Mouse (Mus musculus) heart, postnatal 25 days (tissue): ENCODE results near the gene Has1. TPM values are rescaled to one million over a fixed set of nuclear protein-coding genes. Genes with fewer than 3 reads are reported as not detected.
"Not testable (repeated sequence)": the region's sequence is repeated elsewhere in the genome, so short reads cannot be mapped to it uniquely, and the experiment has no call there.

Experiments
- DNase-seq: peaks from one replicate; pipeline ENCODE4 v3.0.0; 2022; ENCODE audit warnings: low spot score
- intact Hi-C: fragments of 180-260 bp; cut with DNase I; formaldehyde crosslinking; loops from one replicate; pipeline ENCODE4 v1.15.1; 2025
- total RNA-seq, 2 experiments: library from RNA; stranded (reverse); gene quantifications; 2 replicates each; pipeline ENCODE4 v1.2.3; 2021

Gene Has1
- total RNA-seq, 2 experiments from 2014 or later = 0.45 to 0.55 TPM

DNA sequence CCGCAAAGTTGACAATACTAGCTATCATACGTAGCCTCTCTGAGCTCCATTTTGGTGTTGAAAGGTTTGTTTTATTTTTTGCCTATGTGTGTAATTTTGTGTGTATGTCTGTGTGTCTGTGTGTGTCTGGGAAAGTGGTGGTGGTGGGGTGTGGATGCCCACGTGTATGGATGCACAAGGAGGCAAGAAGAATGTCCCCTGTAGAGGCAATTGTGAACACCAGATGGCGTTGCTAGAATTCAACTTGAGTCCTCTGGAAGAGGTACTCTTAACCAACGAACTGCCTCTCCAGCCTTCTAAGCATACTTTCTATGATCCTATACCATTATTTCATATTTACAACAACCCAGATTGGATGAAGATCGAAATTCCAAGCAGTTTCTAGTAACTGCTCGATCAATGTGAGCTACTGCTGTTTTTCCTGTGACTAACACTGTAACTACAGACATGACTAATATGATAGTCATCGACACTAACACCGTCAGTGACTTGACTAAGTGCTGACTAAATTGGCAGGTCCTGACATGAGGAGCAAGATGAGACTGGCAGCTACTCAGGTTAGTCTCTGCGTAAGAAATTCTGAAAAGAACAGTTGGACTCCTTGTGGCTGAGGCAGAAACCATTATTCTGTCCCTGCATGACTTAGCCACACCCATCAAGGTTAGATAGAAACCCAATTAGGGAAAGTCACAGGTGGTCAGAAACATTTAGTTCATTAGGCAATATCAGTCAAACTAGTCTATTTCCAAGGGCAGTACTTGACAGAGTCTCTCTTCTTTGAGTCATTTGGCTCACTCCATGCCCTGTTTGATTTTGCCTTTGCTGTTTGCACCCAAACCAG lies 9.6 kb downstream of the Has1 start:
- no peak for DNase-seq
- intact Hi-C loops = no loop called here

DNA sequence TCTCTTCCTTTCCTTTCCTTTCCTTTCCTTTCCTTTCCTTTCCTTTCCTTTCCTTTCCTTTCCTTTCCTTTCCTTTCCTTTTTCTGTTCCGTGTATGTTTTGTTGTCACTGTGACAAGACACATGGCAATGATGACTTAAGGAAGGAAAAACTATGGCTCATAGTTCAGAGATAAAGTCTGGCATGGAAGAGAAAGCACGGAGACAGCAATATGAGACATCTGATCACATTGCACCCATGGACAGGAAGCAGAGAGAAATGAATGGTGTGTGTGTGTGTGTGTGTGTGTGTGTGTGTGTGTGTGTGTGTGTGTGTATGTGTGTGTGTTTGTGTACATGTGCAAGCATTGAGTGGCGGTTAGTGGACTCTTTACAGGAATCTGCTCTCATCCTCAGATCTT lies 10.4 kb downstream of the Has1 start:
- intact Hi-C loops, DNase-seq: not testable (repeated sequence)

GRCm38 (mm10) chr17:17843534-17844261 lies 11.3 kb downstream of the Has1 start:
- DNase-seq = no peak
- intact Hi-C loops = no loop called here

DNA sequence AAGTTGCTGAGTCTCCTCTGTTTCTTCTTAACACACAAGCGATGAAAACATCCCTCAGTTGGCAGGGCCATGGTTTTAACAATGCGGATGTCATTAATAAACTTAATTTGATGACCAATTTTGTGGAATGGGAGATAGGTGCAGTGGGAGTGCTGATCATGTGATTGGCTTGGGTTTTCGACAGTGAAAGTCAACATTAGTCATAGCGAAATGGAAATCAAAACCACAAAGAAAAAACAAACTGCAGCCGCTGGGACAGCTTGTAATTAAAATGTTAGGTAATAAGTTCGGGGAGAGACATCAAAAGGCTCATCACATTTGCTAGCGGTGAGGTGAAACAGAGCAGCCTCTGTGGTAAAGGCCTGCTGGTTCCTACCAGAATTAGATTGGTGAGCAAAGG lies 14.2 kb downstream of the Has1 start:
- DNase-seq = no peak
- intact Hi-C loops = loop anchor here (2.0 kb wide), 1 partner anchor 14 kb away; the partner anchor contains the start of gene Spaca6

GRCm38 (mm10) chr17:17839276-17839675 lies 15.7 kb downstream of the Has1 start:
- DNase-seq = no peak

GRCm38 (mm10) chr17:17837919-17838701 lies 16.9 kb downstream of the Has1 start:
- intact Hi-C loops = loop anchor here (5.0 to 10.0 kb wide), 4 partner anchors 51 to 463 kb away; partner anchors contain the start of gene Riok2
- DNase-seq = peak; percentile 98

More at GRCm38 (mm10) chr17:17839276-17839675, 15.7 kb downstream of the Has1 start:
- intact Hi-C loops = loop anchor here (5.0 to 10.0 kb wide), 4 partner anchors 52 to 464 kb away; partner anchors contain the start of gene Riok2

GRCm38 (mm10) chr17:17837426-17837825 lies 17.6 kb downstream of the Has1 start:
- no peak for DNase-seq
- intact Hi-C loops = loop anchor here (5.0 to 10.0 kb wide), 4 partner anchors 50 to 463 kb away; partner anchors contain the start of gene Riok2

- intact Hi-C loops = loop anchor here (5.0 to 10.0 kb wide), 4 partner anchors 49 to 461 kb away; partner anchors contain the start of gene Riok2
- DNase-seq = no peak
These were observed 18.9 kb downstream of the Has1 start for GRCm38 (mm10) chr17:17836101-17836500.

DNA sequence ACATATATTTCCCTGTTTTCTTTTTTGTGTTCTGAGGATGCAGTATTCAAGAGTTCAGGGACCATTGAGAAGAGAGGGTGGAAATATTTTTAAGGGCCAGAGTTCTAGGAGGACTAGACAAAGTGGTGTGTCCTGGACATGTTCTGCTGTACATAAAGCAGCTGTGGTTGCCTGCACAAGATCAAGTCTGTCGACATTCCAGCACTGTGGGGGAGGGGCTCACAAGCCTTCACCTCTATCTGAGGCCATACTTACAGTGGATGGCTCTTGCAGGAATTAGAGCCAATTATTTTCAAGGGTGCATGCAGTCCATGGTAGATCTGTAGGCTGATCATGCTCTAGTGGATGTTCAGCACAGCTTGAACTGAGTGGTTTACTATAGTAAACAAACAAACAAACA lies 20.1 kb downstream of the Has1 start:
- DNase-seq = no peak
- intact Hi-C loops = loop anchor here (5.0 to 10.0 kb wide), 4 partner anchors 48 to 460 kb away; partner anchors contain the start of gene Riok2

- intact Hi-C loops = loop anchor here (10.0 kb wide), 1 partner anchor 456 kb away; the partner anchor contains the start of gene Riok2
- no peak for DNase-seq
These were observed 24.3 kb downstream of the Has1 start for GRCm38 (mm10) chr17:17830731-17831130.

DNA sequence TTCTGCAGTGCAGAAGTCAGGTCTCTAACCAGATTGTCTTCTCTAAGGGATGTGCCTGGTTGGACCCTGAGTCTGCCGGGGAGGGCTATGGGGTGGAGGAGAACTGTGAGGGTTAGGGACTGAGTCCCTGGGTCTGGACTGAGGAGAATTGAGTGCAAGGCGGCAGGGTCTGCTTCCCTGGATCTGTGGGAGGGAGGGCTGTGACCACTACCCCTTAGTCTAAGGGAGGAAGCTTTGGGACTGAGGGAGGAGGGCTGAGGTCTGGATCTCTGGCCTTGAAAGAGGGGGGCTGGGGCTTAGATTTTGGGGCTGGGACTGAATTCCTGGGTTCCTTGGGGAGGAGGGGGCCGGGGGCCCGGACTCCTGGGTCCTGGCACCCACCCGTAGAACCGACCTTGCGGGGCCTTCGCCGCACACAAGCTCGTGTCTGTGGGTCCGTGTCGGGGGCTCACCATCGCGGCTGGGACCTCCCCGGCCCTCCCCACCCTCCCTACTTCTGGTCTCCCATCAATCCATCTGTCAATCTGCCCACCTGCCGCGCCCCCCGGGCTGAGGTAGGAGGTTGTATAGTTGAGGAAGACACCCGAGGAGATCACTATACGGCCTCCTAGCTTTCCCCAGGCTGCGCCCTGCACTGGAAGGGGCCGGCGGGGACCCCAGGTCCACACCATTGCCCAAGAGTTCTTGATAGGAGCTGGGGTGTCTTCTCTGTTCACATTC lies 25.0 kb downstream of the Has1 start:
- intact Hi-C loops = loop anchor here (10.0 kb wide), 2 partner anchors 205 to 455 kb away; partner anchors contain the start of genes Lnpep and Riok2
- no peak for DNase-seq

DNA sequence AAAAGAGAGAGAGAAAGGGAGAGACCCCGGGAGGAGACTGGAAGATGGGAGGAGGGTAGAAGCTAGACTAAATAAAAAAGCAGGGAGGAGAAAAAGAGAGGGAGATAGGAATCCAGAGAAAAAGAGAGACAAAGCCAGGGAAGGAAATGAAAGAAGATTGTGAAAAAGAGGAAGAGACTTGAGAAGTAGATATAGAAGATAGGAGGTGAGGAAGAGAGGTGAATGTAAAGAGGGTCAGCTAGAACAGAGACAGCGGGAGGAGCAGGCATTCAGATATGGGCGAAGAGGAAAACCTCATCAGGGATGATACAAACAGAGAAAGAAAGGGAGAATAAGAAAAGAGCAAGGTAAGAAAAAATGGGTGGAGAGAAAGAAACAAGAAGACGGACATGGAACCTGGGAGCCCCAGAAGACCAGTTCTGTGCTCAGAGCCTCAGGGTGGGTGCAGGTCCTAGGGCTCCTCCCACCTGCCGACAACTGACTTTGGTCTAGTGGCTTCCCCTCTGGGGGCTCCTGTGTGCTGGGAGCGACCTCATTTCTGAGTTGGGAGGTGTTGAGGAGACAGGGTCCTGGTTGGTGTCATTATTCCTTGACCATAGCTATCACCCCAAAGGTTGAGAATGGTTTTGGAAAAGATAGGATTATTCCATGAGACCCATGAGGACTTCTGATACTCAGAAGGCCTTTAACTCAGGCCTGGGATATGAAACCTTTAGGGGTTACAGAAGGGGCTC lies 25.8 kb downstream of the Has1 start:
- DNase-seq = no peak
- intact Hi-C loops = loop anchor here (10.0 kb wide), 1 partner anchor 204 kb away; the partner anchor contains the start of gene Lnpep

DNA sequence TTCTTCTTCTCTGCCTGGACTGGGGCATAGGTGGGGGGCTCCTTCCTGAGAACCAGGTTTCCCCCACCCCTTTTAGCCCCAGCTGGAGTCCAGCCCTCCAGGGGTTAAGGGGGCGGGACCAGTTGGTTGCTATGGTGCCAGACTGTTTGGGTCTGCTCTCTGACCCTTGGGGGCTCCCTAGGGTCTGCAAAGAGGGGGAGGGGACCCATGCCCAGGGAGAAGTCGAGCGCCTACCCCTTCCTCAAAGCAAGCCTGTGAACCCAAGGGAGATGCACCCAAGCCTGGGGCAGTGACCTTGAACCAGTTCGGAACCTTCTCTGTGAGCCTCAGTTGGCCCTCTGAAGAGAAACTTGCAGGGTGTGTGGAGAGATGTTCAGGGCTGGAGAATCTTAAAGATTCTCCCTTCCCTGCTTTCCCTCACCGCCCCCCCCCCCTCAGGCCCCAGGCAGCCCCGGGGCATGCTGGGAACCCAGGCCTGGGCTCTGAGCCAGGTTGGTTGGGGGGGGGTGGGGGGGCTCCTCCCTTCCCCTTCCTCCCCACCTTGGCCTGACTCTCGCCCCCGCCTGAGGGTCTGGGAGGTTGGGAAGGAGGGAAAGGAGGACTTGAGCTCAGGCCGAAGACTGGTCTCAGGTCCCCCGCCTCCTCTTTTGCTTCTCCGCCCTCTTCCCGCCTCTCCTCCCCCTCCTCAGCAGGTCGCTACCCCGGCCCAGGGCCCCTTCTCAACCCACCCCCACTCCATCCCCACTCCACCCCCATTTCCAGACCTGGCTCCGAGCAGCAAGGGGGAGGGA lies 26.6 kb downstream of the Has1 start:
- intact Hi-C loops = loop anchor here (10.0 kb wide), 1 partner anchor 204 kb away; the partner anchor contains the start of gene Lnpep
- peak; percentile 53 for DNase-seq

DNA sequence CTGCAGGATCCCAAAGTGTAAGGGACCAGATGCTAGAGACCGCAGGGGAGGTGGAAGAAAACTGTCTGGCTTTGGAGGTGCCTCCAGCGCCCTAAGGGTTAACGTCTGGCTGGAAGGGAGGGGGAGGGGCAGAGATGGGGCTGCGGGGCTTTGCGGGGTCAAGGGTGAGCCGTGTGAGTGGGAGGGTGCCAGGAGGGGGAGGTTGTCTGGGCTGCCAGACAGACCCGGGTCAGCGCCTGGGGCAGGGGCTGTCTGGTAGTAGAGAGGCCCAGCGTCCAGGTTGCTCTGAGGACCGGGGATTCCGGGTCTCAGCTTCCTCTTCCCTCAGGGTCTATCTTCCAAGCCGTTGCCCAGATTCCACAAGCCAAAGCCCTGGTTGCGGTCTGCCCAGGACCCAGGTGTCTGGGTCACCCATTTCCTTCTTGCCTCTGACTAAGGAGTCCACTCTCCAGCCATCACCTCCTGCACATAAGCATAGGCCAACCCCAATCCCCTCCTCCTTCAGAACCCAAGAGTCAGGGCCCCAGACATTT lies 27.3 kb downstream of the Has1 start:
- DNase-seq = peak; percentile 35
- intact Hi-C loops = loop anchor here (2.0 to 10.0 kb wide), 2 partner anchors 13 to 203 kb away; partner anchors contain the start of gene Lnpep

DNA sequence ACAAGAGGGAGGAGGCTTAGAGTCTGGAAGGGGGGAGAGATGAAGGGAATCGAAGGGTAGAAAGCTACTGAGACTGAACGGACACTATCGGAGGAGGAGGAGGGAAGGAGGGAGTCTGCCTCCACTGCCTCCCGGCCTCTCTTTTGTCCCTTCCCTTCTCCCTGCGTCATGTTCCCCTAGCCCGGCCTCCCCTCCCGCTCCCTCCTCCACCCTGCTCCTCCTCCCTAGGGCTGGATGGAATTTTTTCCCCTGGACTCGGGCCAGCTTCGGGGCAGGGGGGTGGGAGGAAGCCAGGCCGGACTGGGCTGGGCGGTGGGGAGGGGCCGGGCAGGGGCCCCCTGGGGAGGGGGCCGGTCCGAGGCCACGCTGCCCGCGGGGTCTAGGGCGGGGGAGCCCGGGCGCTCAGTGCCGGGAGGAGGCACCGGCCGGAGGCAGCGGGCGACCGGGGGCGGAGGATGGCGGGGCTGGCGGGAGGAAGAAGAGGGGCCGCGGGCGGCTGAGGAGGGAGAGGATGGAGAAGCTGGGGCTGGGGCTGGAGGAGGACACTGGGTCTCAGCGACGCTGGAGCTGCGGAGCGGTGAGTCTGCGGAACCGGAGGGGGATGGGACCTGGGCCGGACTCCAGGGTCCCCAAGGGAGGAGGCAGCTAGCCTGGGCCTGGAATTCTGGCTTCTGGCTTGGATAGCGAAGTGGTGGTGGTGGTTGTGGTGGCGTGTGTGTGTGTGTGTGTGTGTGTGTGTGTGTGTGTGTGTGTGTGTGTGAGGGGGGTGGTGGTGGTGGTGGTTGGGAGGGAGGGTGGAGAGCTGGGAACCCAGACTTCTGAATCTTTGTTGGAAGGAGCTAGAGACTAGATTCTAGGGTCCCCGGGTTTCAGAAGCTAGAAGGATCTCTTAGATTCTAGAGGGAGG lies 28.0 kb downstream of the Has1 start, which contains the start of gene Spaca6:
Gene Spaca6, plus strand, starts transcription at position 408 of the 907 bp plus-strand sequence.
- peak; percentile 91 for DNase-seq
- intact Hi-C loops = loop anchor here (2.0 to 10.0 kb wide), 2 partner anchors 14 to 202 kb away; partner anchors contain the start of gene Lnpep
